Mouse (Mus musculus) embryonic facial prominence, embryonic 12.5 days (tissue): Measurements from ENCODE around the gene C1ql2. TPM values are rescaled to one million over a fixed set of nuclear protein-coding genes. Genes with fewer than 3 reads are reported as not detected.
A peak's percentile ranks its signal among the peaks of the same experiment; 100 is the strongest.

Experiments
- ATAC-seq: fragments of 200-750 bp; cut with Nextera tagmentation; 2 replicates; pipeline ENCODE4 v1.8.0; 2017; ENCODE audit not compliant: insufficient number of reproducible peaks, insufficient read depth, low FRiP score, low TSS enrichment
- H3K27ac ChIP-seq: fragments of 300-500 bp; sonication (generic); 2 replicates; pipeline ENCODE4 v1.5.1; 2016; ENCODE audit warnings: mild to moderate bottlenecking
- H3K27me3 ChIP-seq: fragments of 300-500 bp; sonication (generic); 2 replicates; pipeline ENCODE4 v1.6.1; 2016; ENCODE audit warnings: mild to moderate bottlenecking, moderate library complexity
- H3K36me3 ChIP-seq: fragments of 300-500 bp; sonication (generic); 2 replicates; pipeline ENCODE4 v1.6.1; 2016; ENCODE audit warnings: mild to moderate bottlenecking
- H3K4me1 ChIP-seq: fragments of 300-500 bp; sonication (generic); 2 replicates; pipeline ENCODE4 v1.6.1; 2016
- H3K4me2 ChIP-seq: fragments of 300-500 bp; sonication (generic); replicated peaks from 2 replicates; pipeline ENCODE4 v1.6.1; 2016; ENCODE audit warnings: mild to moderate bottlenecking, moderate library complexity
- H3K4me3 ChIP-seq: fragments of 300-500 bp; sonication (generic); 2 replicates; pipeline ENCODE4 v1.5.1; 2016; ENCODE audit warnings: mild to moderate bottlenecking
- H3K9ac ChIP-seq: fragments of 300-500 bp; sonication (generic); 2 replicates; pipeline ENCODE4 v1.6.1; 2016; ENCODE audit warnings: mild to moderate bottlenecking, moderate library complexity
- H3K9me3 ChIP-seq: fragments of 300-500 bp; sonication (generic); 2 replicates; pipeline ENCODE4 v1.6.1; 2016; ENCODE audit warnings: mild to moderate bottlenecking, moderate library complexity
- WGBS: fragments of 180-500 bp; shearing (Covaris S2); methylation state at CpG from one replicate; pipeline ENCODE4 v1.1.7; 2016; 5-methylcytosine and 5-hydroxymethylcytosine counted together
- polyA plus RNA-seq: library from polyadenylated mRNA; unstranded; fragments of >200 nt; fragmentation: Nextera tagmentation; extraction: Ambion mirVana; gene quantifications from 2 replicates; pipeline ENCODE4 v1.2.1, GENCODE M21; 2016

Gene C1ql2
- 0.20 and 0.22 TPM in 2 replicates for polyA plus RNA-seq

DNA sequence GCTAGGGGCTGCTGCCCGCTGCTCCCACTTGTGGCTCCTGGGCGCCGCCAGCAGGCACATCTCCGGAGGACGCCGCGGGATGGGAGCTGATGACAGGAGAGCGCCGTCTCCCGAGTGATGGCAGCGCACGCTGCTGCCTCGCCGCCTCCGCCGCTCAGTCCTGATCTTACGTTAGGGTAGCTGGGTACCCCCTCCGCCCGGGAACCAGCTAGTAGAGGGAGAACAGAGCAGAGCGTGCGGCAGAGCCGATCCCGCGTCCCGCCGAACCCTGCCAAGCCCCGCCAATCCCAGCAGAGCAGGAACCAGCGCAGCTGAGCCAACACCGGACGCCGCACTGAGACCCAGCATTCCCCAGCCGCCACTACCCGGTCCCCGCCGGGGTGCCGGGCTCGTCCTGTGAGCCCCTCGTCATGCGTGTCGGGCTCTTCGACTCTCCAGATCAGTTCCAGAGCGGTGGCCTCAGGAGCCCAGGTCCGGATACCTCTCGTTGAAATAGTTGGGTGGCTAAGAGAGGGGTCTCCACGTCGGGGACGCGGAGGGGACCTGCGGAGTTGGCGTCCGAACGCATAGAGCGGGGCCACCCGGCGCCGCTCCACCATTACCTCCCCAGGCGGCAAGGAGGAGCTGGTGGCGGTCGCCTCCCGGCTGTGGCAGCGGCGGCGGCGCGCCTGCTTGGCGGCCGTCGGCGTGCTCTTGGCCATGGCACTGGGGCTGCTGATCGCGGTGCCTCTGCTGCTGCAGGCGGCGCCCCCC lies at the start of gene C1ql2:
TSS of gene C1ql2 (plus strand) at position 164 of the 753 bp plus-strand sequence.
- ATAC-seq, result no peak
- Histone ChIP-seq H3K9me3 (no peaks in the 10 kb centered on the region), H3K9ac (no peak within 1 kb of the TSS), H3K4me3 (peak within 1 kb of the TSS; percentile 30), H3K27me3 (peaks cover 86% of the 10 kb centered on the region), H3K27ac (no peak within 1 kb of the TSS), H3K36me3 (no peaks in the 10 kb centered on the region), H3K4me1 (peaks cover 15% of the 10 kb centered on the region; the same call in 1 of the 2 replicates), H3K4me2 (peak within 1 kb of the TSS; percentile 44)
- WGBS, result under 1% methylated on average over 72 of the region's 73 CpGs

DNA sequence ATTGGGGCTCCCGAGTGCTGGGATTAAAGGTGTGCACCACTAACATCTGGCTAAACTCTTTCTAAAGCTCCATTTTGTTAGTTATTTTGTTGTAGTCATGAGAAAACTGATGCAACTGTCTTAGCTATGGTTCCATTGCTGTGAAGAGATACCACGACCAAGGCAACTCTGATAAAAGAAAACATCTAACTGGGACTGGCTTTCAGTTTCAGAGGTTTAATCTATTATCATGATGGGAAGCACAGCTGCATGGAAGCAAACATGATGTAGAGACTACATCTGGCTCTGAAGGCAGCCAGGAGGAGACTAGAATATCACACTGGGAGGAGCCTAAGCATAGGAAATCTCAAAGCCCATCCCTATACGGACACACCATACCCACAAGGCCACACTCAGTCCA lies 48.7 kb upstream of the C1ql2 start:
- Histone ChIP-seq H3K9me3 (no peaks in the 10 kb centered on the region), H3K4me2 (no peak overlapping the region), H3K36me3 (no peaks in the 10 kb centered on the region), H3K27me3 (no peaks in the 10 kb centered on the region), H3K4me3 (no peak overlapping the region), H3K27ac (no peak overlapping the region), H3K9ac (no peak overlapping the region), H3K4me1 (no peaks in the 10 kb centered on the region)
- ATAC-seq, result no peak
- WGBS, result 86% methylated on average over 3 of the region's 3 CpGs

DNA sequence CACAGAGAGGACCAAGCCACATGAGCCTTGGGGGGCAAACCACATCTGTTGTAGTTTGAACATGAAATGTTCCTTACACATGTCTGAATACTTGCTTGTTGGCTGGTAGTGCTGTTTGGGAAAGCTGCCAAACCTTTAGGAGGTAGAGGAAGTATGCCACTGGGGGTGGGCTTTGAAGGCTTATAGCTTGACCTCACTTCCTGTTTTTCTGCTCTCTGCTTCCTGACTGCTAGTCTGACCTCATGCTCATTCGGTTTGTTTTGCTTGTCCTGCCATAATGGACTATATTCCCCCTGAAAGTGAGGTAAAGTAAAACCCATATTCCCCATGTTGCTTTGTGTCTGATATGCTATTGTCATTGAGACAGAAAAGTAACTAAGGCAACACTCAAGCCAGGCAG lies 46.6 kb upstream of the C1ql2 start:
- WGBS, result 50% methylated on average over 1 of the region's 1 CpGs
- Histone ChIP-seq H3K4me2 (no peak overlapping the region), H3K27ac (no peak overlapping the region), H3K4me1 (no peaks in the 10 kb centered on the region), H3K9me3 (no peaks in the 10 kb centered on the region), H3K27me3 (no peaks in the 10 kb centered on the region), H3K36me3 (no peaks in the 10 kb centered on the region), H3K4me3 (no peak overlapping the region), H3K9ac (no peak overlapping the region)
- ATAC-seq, result no peak

DNA sequence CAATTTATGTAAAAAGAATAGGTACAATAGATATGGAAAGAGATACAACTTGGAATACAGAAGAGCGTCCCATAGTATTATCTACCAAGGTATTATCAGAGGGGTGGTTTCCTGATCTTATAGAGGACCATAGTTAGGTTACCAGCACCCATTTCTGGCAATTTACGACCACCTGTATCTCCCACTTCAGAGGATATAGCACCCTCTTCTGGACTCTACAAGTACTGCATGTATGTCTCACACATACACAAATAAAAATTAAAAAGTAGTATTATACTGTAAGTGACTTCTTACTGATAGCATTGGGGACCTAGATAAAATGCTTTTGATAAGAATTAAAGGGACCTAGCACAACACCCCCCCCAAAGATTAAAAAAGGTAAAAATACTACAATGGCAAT lies 43.4 kb upstream of the C1ql2 start:
- Histone ChIP-seq H3K9ac (no peak overlapping the region), H3K27me3 (no peaks in the 10 kb centered on the region), H3K9me3 (no peaks in the 10 kb centered on the region), H3K4me2 (no peak overlapping the region), H3K27ac (no peak overlapping the region), H3K36me3 (no peaks in the 10 kb centered on the region), H3K4me1 (no peaks in the 10 kb centered on the region), H3K4me3 (no peak overlapping the region)
- ATAC-seq, result no peak
- WGBS, result 90% methylated on average over 2 of the region's 2 CpGs

DNA sequence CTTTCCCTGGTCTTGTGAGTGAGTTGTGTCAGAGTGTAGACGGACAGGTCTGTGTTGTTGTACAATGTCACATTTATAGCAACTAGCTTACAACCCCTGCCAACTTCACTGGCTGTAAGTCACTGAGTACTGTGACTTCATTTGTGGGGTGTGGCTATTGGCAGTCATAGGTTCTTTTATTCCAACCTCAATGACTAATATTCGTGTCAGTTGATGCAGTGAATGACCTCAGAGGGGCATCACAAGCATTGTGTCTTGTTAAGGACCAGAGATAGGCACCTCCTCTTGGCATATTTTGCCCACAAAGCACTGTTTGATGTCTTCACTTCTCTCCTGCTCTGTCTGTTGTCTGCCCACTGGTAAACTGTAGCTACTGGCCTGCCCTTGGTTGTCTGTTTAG lies 34.6 kb upstream of the C1ql2 start:
- no peak overlapping the region for H3K4me3 ChIP-seq
- no peak overlapping the region for H3K27ac ChIP-seq
- H3K9ac ChIP-seq, result no peak overlapping the region
- no peaks in the 10 kb centered on the region for H3K4me1 ChIP-seq
- no peaks in the 10 kb centered on the region for H3K27me3 ChIP-seq
- H3K9me3 ChIP-seq, result no peaks in the 10 kb centered on the region
- no peak overlapping the region for H3K4me2 ChIP-seq
- H3K36me3 ChIP-seq, result no peaks in the 10 kb centered on the region
- 62% methylated on average over 2 of the region's 2 CpGs for WGBS
- ATAC-seq, result no peak

DNA sequence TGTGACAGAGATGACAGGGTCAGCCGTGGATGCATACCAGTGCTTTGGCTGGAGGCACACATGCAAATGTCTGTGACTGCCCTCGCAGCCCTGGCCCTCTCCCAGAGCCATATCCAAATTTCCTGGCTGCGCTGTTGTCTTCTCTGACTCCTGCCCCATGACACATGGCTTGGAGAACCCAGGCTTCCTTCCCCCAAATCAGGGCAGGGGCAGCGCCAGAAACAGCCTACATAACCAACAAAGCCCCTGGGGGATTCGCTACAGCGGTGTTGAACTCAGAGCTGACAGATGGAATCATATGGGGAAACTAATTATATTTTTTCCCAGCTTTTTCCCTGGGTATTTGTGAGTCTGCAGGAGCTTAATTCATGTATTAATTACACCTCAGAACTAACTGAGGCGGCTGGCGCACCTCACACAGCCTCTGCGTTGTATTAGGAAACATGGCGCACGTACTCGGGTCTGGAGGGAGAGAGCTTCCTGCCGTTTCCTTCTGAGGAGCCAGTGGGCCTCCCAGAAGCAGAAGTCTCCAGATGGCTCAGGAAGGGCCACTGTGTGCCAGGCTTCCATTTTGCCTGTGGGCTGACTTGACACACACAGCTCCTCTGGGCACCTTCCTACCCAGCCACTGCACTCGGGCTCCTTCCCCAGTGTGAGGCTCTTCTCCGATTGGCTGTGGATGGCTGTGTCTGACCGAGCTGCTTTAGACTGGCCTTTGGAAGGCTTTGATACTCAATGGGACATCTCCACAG lies 18.9 kb upstream of the C1ql2 start:
- WGBS, result 78% methylated on average over 16 of the region's 16 CpGs
- Histone ChIP-seq H3K4me3 (no peak overlapping the region), H3K27ac (no peak overlapping the region), H3K9me3 (no peaks in the 10 kb centered on the region), H3K9ac (no peak overlapping the region), H3K4me1 (no peaks in the 10 kb centered on the region), H3K36me3 (no peaks in the 10 kb centered on the region), H3K27me3 (no peaks in the 10 kb centered on the region), H3K4me2 (no peak overlapping the region)
- ATAC-seq, result no peak

DNA sequence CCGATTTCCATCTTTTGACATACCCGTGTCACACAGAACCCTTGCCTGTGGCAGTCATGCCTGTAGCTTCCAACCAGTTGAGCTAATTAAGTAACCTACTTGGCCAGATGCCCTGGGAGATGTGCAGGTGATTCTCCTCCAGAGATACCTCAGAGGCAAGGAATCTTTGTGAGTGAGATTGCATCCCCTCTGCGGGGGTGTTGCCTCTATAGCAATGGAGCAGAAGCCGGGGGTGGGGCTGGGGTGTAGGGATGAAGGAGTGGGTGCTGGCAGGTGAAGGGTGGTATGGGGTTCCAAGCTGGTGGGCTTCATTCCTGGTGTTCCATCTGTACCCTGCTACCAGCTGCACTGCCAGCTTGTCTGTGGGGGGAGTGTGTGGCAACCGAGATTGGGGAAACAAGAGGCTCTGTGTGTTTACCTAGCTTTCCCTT lies 17.2 kb upstream of the C1ql2 start:
- Histone ChIP-seq H3K4me2 (no peak overlapping the region), H3K27me3 (no peaks in the 10 kb centered on the region), H3K9me3 (no peaks in the 10 kb centered on the region), H3K36me3 (no peaks in the 10 kb centered on the region), H3K4me3 (no peak overlapping the region), H3K4me1 (no peaks in the 10 kb centered on the region), H3K27ac (no peak overlapping the region), H3K9ac (no peak overlapping the region)
- 89% methylated on average over 5 of the region's 5 CpGs for WGBS
- no peak for ATAC-seq

DNA sequence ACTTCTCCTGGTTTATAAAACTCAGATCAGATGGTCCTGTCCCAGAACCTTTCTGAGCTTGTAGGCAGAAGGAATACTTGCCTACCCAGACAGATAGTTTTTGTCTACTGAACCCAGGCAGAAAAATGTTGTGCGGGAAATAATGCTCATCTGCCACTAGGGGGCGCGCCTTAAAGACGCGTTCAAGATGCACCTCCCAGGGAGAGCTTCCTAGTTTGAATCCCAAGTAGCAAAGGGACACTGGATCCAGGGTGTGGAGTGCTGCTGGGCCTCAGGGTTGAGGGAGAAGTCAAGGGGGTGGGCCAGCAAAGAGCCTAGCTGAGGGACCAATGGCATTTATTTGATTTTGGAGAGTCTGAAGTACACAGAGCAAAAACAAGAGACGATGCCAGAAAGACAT lies 12.7 kb upstream of the C1ql2 start:
- peaks cover 3% of the 10 kb centered on the region; the same call in 1 of the 2 replicates for H3K27me3 ChIP-seq
- ATAC-seq, result no peak

DNA sequence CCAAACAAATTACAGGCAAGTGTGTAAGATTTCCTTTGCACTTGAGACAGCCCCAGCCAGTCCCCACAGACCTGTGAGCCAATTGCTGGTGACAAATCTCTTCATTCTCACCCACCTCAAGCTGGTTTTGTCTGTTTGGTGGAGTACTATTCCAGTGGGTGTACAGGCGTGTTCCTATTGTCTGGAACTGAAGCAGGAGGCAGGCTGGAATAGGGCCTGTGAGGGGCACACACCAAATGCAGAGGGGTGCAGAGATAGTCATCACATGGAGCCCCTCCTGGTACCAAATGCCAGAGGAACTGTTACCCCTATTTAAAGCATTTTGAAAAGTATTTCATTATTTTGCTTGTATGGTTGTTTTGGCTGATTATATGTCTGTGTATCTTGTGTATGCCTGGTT lies 12.2 kb upstream of the C1ql2 start:
- Histone ChIP-seq H3K36me3 (no peaks in the 10 kb centered on the region), H3K27ac (no peak overlapping the region), H3K27me3 (peaks cover 3% of the 10 kb centered on the region; the same call in 1 of the 2 replicates), H3K4me3 (no peak overlapping the region), H3K4me2 (no peak overlapping the region), H3K4me1 (no peaks in the 10 kb centered on the region), H3K9me3 (no peaks in the 10 kb centered on the region), H3K9ac (no peak overlapping the region)
- 54% methylated on average over 1 of the region's 1 CpGs for WGBS
- ATAC-seq, result no peak

More for the DNA sequence above, 12.7 kb upstream of the C1ql2 start:
- no peaks in the 10 kb centered on the region for H3K4me1 ChIP-seq
- H3K4me2 ChIP-seq, result no peak overlapping the region
- WGBS, result 13% methylated on average over 6 of the region's 6 CpGs
- no peaks in the 10 kb centered on the region for H3K9me3 ChIP-seq
- no peaks in the 10 kb centered on the region for H3K36me3 ChIP-seq
- H3K9ac ChIP-seq, result no peak overlapping the region
- H3K4me3 ChIP-seq, result no peak overlapping the region
- H3K27ac ChIP-seq, result no peak overlapping the region

DNA sequence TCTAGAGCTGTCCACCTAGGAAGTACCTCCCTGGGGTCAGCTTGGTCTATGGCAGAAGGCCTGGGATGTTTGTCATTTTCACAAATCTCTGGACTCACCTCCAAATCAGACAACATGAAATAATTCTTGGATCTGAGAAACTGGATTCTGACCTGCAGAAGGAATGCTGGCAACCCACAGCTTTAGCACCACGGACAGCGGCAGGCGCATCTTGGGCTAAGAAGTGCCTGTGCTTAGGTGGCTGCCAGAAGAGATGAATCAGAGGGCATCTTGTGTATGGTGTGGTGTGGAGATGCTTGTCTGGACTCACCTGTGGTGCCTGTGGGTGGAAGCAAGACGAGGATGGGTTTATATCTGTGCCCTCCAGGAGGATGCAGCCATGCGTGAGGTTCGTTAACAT lies 8.5 kb upstream of the C1ql2 start:
- 40% methylated on average over 6 of the region's 6 CpGs for WGBS
- no peak for ATAC-seq
- no peaks in the 10 kb centered on the region for H3K9me3 ChIP-seq
- no peak overlapping the region for H3K4me3 ChIP-seq
- H3K27me3 ChIP-seq, result peaks cover 21% of the 10 kb centered on the region
- H3K4me2 ChIP-seq, result no peak overlapping the region
- no peaks in the 10 kb centered on the region for H3K4me1 ChIP-seq
- no peak overlapping the region for H3K27ac ChIP-seq
- no peak overlapping the region for H3K9ac ChIP-seq
- no peaks in the 10 kb centered on the region for H3K36me3 ChIP-seq

DNA sequence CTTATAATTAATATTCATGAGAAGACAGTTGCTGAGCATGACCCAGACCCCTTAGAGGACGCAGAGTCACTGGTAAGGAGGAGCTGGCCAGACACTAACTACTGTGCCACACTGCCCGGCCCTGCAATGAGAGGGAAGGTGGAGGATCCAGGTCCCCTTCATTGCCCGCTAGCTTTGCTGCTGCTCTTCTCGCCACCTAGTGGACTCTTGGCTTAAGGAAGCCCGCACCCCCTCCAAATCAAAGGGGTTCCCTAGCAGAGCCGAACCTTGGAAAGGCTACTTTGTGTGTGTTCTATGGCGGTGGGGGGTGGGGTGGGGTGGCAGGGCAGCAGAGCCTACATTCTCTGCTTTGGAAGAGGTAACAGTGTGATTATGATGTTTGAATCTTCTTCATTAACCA lies 2.4 kb upstream of the C1ql2 start:
- no peak for ATAC-seq
- WGBS, result 31% methylated on average over 7 of the region's 7 CpGs
- peaks cover 78% of the 10 kb centered on the region for H3K27me3 ChIP-seq

DNA sequence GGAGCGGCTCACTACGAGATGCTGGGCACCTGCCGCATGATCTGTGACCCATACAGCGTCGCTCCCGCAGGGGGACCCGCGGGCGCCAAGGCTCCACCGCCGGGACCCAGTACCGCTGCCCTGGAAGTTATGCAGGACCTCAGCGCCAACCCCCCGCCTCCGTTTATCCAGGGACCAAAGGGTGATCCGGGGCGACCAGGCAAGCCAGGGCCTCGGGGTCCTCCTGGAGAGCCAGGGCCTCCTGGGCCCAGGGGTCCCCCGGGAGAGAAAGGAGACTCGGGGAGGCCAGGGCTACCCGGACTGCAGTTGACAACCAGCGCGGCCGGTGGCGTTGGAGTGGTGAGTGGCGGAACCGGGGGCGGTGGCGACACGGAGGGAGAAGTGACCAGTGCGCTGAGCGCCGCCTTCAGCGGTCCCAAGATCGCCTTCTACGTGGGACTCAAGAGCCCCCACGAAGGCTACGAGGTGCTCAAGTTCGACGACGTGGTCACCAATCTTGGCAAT lies 842 bp downstream of the C1ql2 start:
- ATAC-seq, result no peak
- H3K9ac ChIP-seq, result no peak overlapping the region
- peak overlapping the region; percentile 30 for H3K4me3 ChIP-seq
- 2% methylated on average over 41 of the region's 41 CpGs for WGBS
- H3K9me3 ChIP-seq, result no peaks in the 10 kb centered on the region
- H3K4me2 ChIP-seq, result peak overlapping the region; percentile 44
- peaks cover 15% of the 10 kb centered on the region; the same call in 1 of the 2 replicates for H3K4me1 ChIP-seq
- no peak overlapping the region for H3K27ac ChIP-seq
- H3K36me3 ChIP-seq, result no peaks in the 10 kb centered on the region
- H3K27me3 ChIP-seq, result peaks cover 87% of the 10 kb centered on the region

More for the DNA sequence above, 2.4 kb upstream of the C1ql2 start:
- H3K27ac ChIP-seq, result no peak overlapping the region
- no peak overlapping the region for H3K4me2 ChIP-seq
- H3K9me3 ChIP-seq, result no peaks in the 10 kb centered on the region
- no peak overlapping the region for H3K9ac ChIP-seq
- peaks cover 15% of the 10 kb centered on the region; the same call in 1 of the 2 replicates for H3K4me1 ChIP-seq
- no peaks in the 10 kb centered on the region for H3K36me3 ChIP-seq
- no peak overlapping the region for H3K4me3 ChIP-seq
